Mouse (Mus musculus): ENCODE data around the gene Dhx16. TPM values are rescaled to one million over a fixed set of nuclear protein-coding genes. Genes with fewer than 3 reads are reported as not detected.
A peak's percentile ranks its signal among the peaks of the same experiment; 100 is the strongest.

Dhx16 gene
- polyA plus RNA-seq (2015; fragmentation: Nextera tagmentation; extraction: Ambion mirVana), result 29.1 and 29.8 TPM in 2 replicates

DNA sequence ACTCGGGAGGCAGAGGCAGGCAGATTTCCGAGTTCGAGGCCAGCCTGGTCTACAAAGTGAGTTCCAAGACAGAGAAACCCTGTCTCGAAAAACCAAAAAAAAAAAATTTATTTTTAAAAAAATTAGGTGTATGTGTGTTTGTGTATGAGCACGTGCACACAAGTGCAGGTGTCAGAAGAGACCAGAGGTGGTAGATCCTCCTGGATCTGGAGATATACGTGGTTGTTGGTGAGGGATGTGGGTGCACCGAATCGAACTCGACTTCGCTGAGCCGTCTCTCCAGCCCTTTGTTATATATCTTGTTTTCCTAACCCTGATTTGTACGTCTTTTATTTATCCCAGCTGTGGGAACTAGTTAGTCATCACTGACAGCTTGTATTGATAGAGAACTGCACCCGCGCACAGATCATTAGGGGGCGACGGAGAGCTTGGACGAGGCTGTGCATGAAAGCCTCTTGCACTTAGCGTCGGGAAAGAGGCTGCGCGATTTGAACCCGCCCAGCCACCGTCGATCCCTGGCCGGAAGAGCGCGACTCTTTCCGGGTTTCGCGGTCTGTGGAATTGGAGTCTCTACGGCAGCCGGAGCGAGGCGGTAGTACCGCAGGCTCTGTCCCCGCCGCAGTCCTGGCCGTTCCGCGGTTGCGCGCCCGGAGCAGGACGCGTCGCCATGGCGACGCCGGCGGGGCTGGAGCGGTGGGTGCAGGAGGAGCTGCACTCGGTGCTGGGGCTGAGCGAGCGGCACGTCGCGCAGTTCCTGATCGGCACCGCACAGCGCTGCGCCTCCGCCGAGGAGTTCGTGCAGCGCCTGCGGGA, at the start of gene Dhx16:
Dhx16 (plus strand) TSS at position 575 of the 813 bp plus-strand sequence.
- H3K4me3 ChIP-seq (ENCODE audit: low read depth, low read length), result peak within 1 kb of the TSS; percentile 85

DNA sequence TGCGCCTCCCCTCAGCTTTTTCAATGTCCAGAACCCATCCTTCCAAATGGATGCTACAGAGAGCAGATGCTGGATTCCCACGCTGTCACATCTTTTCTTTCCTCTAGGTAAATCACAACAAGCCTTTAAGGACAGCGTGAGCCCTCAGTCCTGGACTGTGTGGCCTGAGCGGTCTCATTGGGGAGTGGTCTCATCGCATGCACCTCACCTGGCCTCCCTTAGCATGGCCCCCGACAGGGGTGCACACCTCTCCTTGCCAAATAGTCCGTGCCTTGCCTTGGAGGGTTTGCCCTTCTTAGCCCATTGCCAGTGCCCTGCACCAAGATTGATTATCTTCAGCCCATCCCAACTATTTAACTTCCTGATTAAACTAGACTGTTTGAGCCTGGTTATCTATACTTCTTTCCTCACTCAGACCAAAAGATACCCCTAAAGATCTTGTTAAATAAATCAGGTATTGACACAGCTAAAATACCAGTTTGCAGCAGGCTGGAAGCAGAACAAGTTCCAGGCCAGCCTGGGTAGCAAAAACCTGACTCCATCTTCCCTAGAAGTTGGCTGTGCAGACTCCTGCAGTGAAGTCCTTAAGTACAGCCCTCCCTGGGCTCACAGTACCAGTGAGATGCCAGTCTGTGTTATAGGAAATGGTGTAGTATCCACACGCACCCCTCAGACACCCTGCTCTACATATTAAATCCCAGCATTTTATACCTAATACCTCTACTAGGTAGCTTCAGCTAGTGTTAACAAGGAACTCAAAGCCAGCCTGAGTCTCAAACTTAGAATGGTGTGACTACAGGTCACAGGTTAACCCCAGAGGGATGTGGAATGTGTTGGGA, 47.0 kb upstream of the Dhx16 start:
- H3K36me3 ChIP-seq (ENCODE audit: control insufficient read depth, insufficient read depth), result peaks cover 49% of the 10 kb centered on the region
- WGBS (ENCODE audit: insufficient replicate concordance), result 66% methylated on average over 8 of the region's 8 CpGs
- no peak overlapping the region; the same call in 1 of the 2 replicates for H3K27ac ChIP-seq (ENCODE audit: low read length)
- H3K4me1 ChIP-seq (ENCODE audit: control insufficient read depth, low read depth, low read length), result peaks cover 44% of the 10 kb centered on the region
- ATAC-seq (ENCODE audit: low read depth), result no peak
- H3K9me3 ChIP-seq (replicated peaks; ENCODE audit: control insufficient read depth, low read length), result no peaks in the 10 kb centered on the region
- H3K27me3 ChIP-seq (ENCODE audit: control insufficient read depth, insufficient read depth, low read depth, low read length), result no peaks in the 10 kb centered on the region
- no peak overlapping the region for H3K4me3 ChIP-seq (ENCODE audit: low read depth, low read length)
- no peak overlapping the region for H3K4me2 ChIP-seq (ENCODE audit: low read depth, low read length)
- no peak overlapping the region for H3K9ac ChIP-seq (ENCODE audit: low read depth, low read length)

More for the DNA sequence above, at the start of gene Dhx16:
- peak within 1 kb of the TSS; percentile 91 for H3K9ac ChIP-seq (ENCODE audit: low read depth, low read length)
- WGBS (ENCODE audit: insufficient replicate concordance), result 5% methylated on average over 66 of the region's 66 CpGs
- no peaks in the 10 kb centered on the region for H3K27me3 ChIP-seq (ENCODE audit: control insufficient read depth, insufficient read depth, low read depth, low read length)
- H3K36me3 ChIP-seq (ENCODE audit: control insufficient read depth, insufficient read depth), result peaks cover 31% of the 10 kb centered on the region
- H3K4me2 ChIP-seq (ENCODE audit: low read depth, low read length), result peak within 1 kb of the TSS; percentile 74
- peak; percentile 96 for ATAC-seq (ENCODE audit: low read depth)
- no peaks in the 10 kb centered on the region for H3K9me3 ChIP-seq (replicated peaks; ENCODE audit: control insufficient read depth, low read length)
- H3K27ac ChIP-seq (ENCODE audit: low read length), result peak within 1 kb of the TSS; percentile 78
- H3K4me1 ChIP-seq (ENCODE audit: control insufficient read depth, low read depth, low read length), result peaks cover 15% of the 10 kb centered on the region

DNA sequence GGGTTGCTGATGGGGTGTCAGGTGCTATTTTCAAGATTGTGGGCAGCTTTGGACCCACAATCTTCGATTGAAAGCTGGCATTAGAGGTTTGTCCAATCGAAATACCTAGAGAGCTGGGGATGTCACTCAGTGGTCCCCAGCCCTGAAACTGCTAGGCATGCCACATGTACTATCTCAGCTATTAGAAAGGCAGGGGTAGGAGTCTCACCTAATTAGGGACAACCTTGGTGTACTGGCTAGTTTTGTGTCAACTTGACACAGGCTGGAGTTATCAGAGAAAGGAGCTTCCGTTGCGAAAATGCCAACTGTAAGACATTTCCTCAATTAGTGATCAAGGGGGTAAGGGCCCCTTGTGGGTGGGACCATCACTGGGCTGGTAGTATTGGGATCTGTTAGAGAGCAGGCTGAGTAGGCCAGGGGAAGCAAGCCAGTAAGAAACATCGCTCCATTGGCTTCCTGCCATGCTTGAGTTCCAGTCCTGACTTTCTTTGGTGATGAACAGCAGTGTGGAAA, 46.3 kb upstream of the Dhx16 start:
- Histone ChIP-seq H3K27ac (ENCODE audit: low read length) (no peak overlapping the region; the same call in 1 of the 2 replicates), H3K4me1 (ENCODE audit: control insufficient read depth, low read depth, low read length) (peaks cover 44% of the 10 kb centered on the region), H3K4me3 (ENCODE audit: low read depth, low read length) (no peak overlapping the region), H3K27me3 (ENCODE audit: control insufficient read depth, insufficient read depth, low read depth, low read length) (no peaks in the 10 kb centered on the region), H3K36me3 (ENCODE audit: control insufficient read depth, insufficient read depth) (peaks cover 43% of the 10 kb centered on the region), H3K9me3 (replicated peaks; ENCODE audit: control insufficient read depth, low read length) (no peaks in the 10 kb centered on the region), H3K9ac (ENCODE audit: low read depth, low read length) (no peak overlapping the region), H3K4me2 (ENCODE audit: low read depth, low read length) (no peak overlapping the region)
- 15% methylated on average over 5 of the region's 5 CpGs for WGBS (ENCODE audit: insufficient replicate concordance)
- no peak for ATAC-seq (ENCODE audit: low read depth)

DNA sequence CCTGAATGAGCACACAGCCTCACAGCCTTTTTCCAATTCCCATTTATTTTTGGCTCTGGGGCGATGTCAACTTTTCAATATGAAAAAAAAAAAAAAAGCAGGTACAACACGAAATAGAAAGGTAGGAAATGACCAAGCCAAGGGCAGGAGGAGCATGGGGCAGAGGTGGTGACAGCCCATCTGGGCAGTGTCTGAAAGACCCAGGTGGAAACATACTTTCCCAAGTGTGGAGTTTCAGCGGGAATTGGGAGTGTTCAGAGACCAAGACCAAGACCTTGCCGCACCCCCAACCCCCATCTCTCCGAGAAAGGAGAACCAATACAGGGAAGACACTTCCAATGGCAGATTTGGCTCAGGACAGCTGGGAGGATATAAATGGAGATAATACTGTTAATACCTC, 45.7 kb upstream of the Dhx16 start:
- no peak overlapping the region for H3K4me3 ChIP-seq (ENCODE audit: low read depth, low read length)
- H3K27ac ChIP-seq (ENCODE audit: low read length), result peak overlapping the region; percentile 10; the same call in 1 of the 2 replicates
- peaks cover 48% of the 10 kb centered on the region for H3K4me1 ChIP-seq (ENCODE audit: control insufficient read depth, low read depth, low read length)
- no peak overlapping the region for H3K9ac ChIP-seq (ENCODE audit: low read depth, low read length)
- WGBS (ENCODE audit: insufficient replicate concordance), result 62% methylated on average over 5 of the region's 5 CpGs
- H3K36me3 ChIP-seq (ENCODE audit: control insufficient read depth, insufficient read depth), result peaks cover 43% of the 10 kb centered on the region
- H3K9me3 ChIP-seq (replicated peaks; ENCODE audit: control insufficient read depth, low read length), result no peaks in the 10 kb centered on the region
- H3K4me2 ChIP-seq (ENCODE audit: low read depth, low read length), result no peak overlapping the region
- H3K27me3 ChIP-seq (ENCODE audit: control insufficient read depth, insufficient read depth, low read depth, low read length), result no peaks in the 10 kb centered on the region
- no peak for ATAC-seq (ENCODE audit: low read depth)

DNA sequence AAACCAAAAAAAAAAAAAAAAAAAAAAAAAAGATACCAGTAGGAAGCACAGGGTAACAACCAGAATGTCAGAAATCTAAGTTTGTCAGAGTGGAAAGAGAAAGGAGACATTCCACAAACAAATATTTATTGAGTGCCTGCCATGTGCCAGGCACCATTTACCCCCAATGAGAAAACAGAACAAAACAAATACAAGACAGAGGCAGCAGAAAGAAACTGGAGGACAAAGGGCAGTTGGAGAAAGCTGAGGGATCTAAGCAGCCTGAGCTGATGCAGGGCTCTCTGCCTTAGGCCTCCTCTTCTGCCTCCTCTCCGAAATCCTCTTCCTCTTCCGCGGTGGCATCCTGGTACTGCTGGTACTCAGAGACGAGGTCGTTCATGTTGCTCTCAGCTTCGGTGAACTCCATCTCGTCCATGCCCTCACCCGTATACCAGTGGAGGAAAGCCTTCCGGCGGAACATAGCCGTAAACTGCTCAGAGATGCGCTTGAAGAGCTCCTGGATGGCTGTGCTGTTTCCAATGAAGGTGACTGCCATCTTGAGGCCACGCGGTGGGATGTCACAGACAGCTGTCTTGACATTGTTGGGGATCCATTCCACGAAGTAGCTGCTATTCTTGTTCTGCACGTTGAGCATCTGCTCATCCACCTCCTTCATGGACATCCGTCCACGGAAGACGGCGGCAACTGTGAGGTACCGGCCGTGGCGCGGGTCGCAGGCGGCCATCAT, 44.8 kb upstream of the Dhx16 start:
- ATAC-seq (ENCODE audit: low read depth), result no peak
- Histone ChIP-seq H3K9ac (ENCODE audit: low read depth, low read length) (peak overlapping the region; percentile 28; the same call in 1 of the 2 replicates), H3K36me3 (ENCODE audit: control insufficient read depth, insufficient read depth) (peaks cover 43% of the 10 kb centered on the region), H3K4me2 (ENCODE audit: low read depth, low read length) (peak overlapping the region; percentile 91), H3K27me3 (ENCODE audit: control insufficient read depth, insufficient read depth, low read depth, low read length) (no peaks in the 10 kb centered on the region), H3K4me3 (ENCODE audit: low read depth, low read length) (peak overlapping the region; percentile 78), H3K4me1 (ENCODE audit: control insufficient read depth, low read depth, low read length) (peaks cover 51% of the 10 kb centered on the region), H3K27ac (ENCODE audit: low read length) (0 out of 2 replicates have a peak overlapping the region, but pooled peaks have one; percentile 13), H3K9me3 (replicated peaks; ENCODE audit: control insufficient read depth, low read length) (no peaks in the 10 kb centered on the region)
- WGBS (ENCODE audit: insufficient replicate concordance), result 74% methylated on average over 26 of the region's 26 CpGs

DNA sequence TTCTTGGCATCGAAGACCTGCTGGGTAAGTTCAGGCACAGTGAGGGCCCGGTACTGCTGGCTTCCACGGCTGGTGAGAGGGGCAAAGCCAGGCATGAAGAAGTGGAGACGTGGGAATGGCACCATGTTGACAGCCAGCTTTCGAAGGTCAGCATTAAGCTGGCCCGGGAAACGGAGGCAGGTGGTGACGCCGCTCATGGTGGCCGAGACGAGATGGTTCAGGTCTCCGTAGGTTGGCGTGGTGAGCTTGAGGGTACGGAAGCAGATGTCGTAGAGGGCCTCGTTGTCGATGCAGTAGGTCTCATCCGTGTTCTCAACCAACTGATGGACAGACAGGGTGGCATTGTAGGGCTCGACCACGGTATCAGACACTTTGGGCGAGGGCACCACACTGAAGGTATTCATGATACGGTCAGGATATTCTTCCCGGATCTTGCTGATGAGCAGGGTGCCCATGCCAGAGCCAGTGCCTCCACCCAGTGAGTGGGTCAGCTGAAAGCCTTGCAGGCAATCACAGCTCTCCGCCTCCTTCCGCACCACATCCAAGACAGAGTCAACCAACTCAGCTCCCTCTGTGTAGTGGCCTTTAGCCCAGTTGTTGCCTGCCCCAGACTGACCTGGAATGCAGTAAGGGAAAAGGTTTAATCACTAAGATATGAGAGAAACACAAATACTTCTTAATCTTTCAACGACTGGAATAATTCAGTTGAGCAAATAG, 44.0 kb upstream of the Dhx16 start:
- 77% methylated on average over 26 of the region's 26 CpGs for WGBS (ENCODE audit: insufficient replicate concordance)
- no peaks in the 10 kb centered on the region for H3K27me3 ChIP-seq (ENCODE audit: control insufficient read depth, insufficient read depth, low read depth, low read length)
- peak overlapping the region; percentile 83 for H3K9ac ChIP-seq (ENCODE audit: low read depth, low read length)
- H3K4me3 ChIP-seq (ENCODE audit: low read depth, low read length), result peak overlapping the region; percentile 78
- H3K9me3 ChIP-seq (replicated peaks; ENCODE audit: control insufficient read depth, low read length), result no peaks in the 10 kb centered on the region
- peaks cover 49% of the 10 kb centered on the region for H3K4me1 ChIP-seq (ENCODE audit: control insufficient read depth, low read depth, low read length)
- ATAC-seq (ENCODE audit: low read depth), result no peak
- H3K4me2 ChIP-seq (ENCODE audit: low read depth, low read length), result peak overlapping the region; percentile 91
- 0 out of 2 replicates have a peak overlapping the region, but pooled peaks have one; percentile 13 for H3K27ac ChIP-seq (ENCODE audit: low read length)
- H3K36me3 ChIP-seq (ENCODE audit: control insufficient read depth, insufficient read depth), result peaks cover 43% of the 10 kb centered on the region

DNA sequence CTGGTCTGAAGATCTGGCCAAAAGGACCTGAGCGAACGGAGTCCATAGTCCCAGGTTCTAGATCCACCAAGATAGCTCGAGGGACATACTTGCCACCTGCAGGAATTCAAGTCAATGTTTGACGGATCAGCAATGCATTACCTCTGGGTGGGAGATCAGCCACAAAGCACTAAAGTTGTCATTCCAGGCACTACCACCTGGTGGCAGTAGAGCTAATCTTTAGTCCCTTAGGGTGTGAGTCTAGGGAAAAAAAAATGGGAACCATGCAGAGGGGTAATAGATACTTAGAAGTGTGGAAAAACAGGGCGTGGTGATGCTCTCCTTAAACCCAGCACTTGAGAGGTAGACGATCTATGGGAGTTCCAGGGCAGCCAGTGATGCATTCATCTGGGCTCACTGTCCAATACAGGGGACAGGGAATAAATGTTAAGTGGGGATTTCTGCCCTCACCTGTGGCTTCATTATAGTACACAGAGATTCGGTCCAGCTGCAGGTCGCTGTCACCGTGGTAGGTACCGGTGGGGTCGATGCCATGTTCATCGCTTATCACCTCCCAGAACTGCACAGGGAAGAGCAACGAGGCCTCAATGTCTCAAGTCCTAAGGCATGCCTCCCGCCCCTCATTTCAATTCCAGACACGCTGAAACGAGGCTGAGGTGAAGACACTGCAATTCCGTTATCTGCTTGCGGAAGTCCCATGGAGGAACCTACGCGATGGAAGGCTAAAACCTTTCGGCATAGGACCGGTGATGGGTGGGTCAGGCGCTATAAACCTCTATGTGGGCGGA, 43.2 kb upstream of the Dhx16 start:
- ATAC-seq (ENCODE audit: low read depth), result no peak

More for the DNA sequence above, 43.2 kb upstream of the Dhx16 start:
- H3K4me3 ChIP-seq (ENCODE audit: low read depth, low read length), result peak overlapping the region; percentile 78
- peak overlapping the region; percentile 83 for H3K9ac ChIP-seq (ENCODE audit: low read depth, low read length)
- H3K36me3 ChIP-seq (ENCODE audit: control insufficient read depth, insufficient read depth), result peaks cover 43% of the 10 kb centered on the region
- H3K27ac ChIP-seq (ENCODE audit: low read length), result peak overlapping the region; percentile 94
- H3K9me3 ChIP-seq (replicated peaks; ENCODE audit: control insufficient read depth, low read length), result no peaks in the 10 kb centered on the region
- WGBS (ENCODE audit: insufficient replicate concordance), result 6% methylated on average over 24 of the region's 24 CpGs
- H3K4me1 ChIP-seq (ENCODE audit: control insufficient read depth, low read depth, low read length), result peaks cover 48% of the 10 kb centered on the region
- H3K27me3 ChIP-seq (ENCODE audit: control insufficient read depth, insufficient read depth, low read depth, low read length), result no peaks in the 10 kb centered on the region
- peak overlapping the region; percentile 91 for H3K4me2 ChIP-seq (ENCODE audit: low read depth, low read length)

Data from liver, embryonic 16.5 days (tissue).